Mouse (Mus musculus) hindbrain, embryonic 11.5 days (tissue): ENCODE data around the gene Calm5. TPM values are rescaled to one million over a fixed set of nuclear protein-coding genes. Genes with fewer than 3 reads are reported as not detected.

Experiments
- ATAC-seq: fragments of 200-750 bp; cut with Nextera tagmentation; 2 replicates; pipeline ENCODE4 v1.8.0; 2017; ENCODE audit warnings: mild to moderate bottlenecking, moderate TSS enrichment, moderate library complexity; ENCODE audit not compliant: low FRiP score
- DNase-seq: peaks from one replicate; pipeline ENCODE4 v3.0.0-alpha.2; 2015; ENCODE audit warnings: low spot score
- H3K27ac ChIP-seq: fragments of 300-500 bp; sonication (generic); 2 replicates; pipeline ENCODE4 v1.5.1; 2014; ENCODE audit warnings: mild to moderate bottlenecking, low read depth, low read length
- H3K27me3 ChIP-seq: fragments of 300-500 bp; sonication (generic); 2 replicates; pipeline ENCODE4 v1.6.1; 2014; ENCODE audit warnings: mild to moderate bottlenecking, low read length, moderate library complexity, mixed read lengths; ENCODE audit not compliant: control insufficient read depth, insufficient read depth
- H3K36me3 ChIP-seq: fragments of 300-500 bp; sonication (generic); 2 replicates; pipeline ENCODE4 v1.6.1; 2014; ENCODE audit warnings: mild to moderate bottlenecking, low read length, moderate library complexity, mixed read lengths; ENCODE audit not compliant: control insufficient read depth, insufficient read depth
- H3K4me1 ChIP-seq: fragments of 300-500 bp; sonication (generic); replicated peaks from 2 replicates; pipeline ENCODE4 v1.6.1; 2014; ENCODE audit warnings: low read length, mixed read lengths; ENCODE audit not compliant: control insufficient read depth, insufficient read depth
- H3K4me2 ChIP-seq: fragments of 300-500 bp; sonication (generic); replicated peaks from 2 replicates; pipeline ENCODE4 v1.6.1; 2014; ENCODE audit warnings: mild to moderate bottlenecking, low read depth, low read length
- H3K4me3 ChIP-seq: fragments of 300-500 bp; sonication (generic); 2 replicates; pipeline ENCODE4 v1.5.1; 2014; ENCODE audit warnings: low read depth, low read length
- H3K9ac ChIP-seq: fragments of 300-500 bp; sonication (generic); 2 replicates; pipeline ENCODE4 v1.6.1; 2014; ENCODE audit warnings: low read depth, low read length
- H3K9me3 ChIP-seq: fragments of 300-500 bp; sonication (generic); 2 replicates; pipeline ENCODE4 v1.6.1; 2016; ENCODE audit warnings: low read length; ENCODE audit not compliant: control insufficient read depth
- WGBS: fragments of 180-500 bp; shearing (Covaris S2); extraction: QIAGEN DNeasy Blood & Tissue Kit; methylation state at CpG from one replicate; pipeline ENCODE4 v1.1.7; 2014; 5-methylcytosine and 5-hydroxymethylcytosine counted together
- polyA plus RNA-seq: library from polyadenylated mRNA; unstranded; fragments of >200 nt; fragmentation: Nextera tagmentation; extraction: Ambion mirVana; gene quantifications from 2 replicates; pipeline ENCODE4 v1.2.1, GENCODE M21; 2014

The Calm5 gene
- polyA plus RNA-seq, 1 experiment from 2014 or later = not detected

- H3K4me2 ChIP-seq = no peak overlapping the region
- H3K27me3 ChIP-seq = no peaks in the 10 kb centered on the region
- DNase-seq (no peak), ATAC-seq (no peak)
- H3K36me3 ChIP-seq = no peaks in the 10 kb centered on the region
- H3K4me1 ChIP-seq = no peaks in the 10 kb centered on the region
- H3K9me3 ChIP-seq = no peaks in the 10 kb centered on the region
- H3K4me3 ChIP-seq = no peak overlapping the region
- WGBS = 88% methylated on average over 6 of the region's 6 CpGs
- no peak overlapping the region for H3K9ac ChIP-seq
- no peak overlapping the region for H3K27ac ChIP-seq
Measured at GRCm38 (mm10) chr13:3876448-3876847, 22.5 kb downstream of the Calm5 start.

DNA sequence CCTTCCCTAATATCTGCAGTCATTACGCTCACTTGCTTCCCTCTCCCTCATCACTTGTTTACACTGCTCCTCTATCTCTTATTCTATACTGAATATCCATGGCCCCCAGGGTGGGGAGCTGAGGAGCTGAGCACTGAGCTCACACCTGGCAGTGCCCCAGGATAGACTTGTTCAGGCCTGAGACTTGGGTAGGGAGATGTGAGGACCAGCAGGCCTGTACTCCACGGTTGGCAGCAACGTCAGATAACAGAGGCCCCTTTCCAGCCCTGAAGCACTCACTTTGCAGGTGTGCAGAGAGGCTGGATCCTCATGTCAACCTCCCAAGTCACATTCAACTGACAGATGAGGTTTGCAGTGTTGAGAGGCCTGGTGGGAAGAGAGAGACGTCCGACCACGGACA lies 23.2 kb downstream of the Calm5 start:
- no peak overlapping the region for H3K27ac ChIP-seq
- no peak overlapping the region for H3K9ac ChIP-seq
- no peak for DNase-seq
- H3K4me3 ChIP-seq = no peak overlapping the region
- 0 out of 2 replicates have a peak, but pooled peaks have one; percentile 14 for ATAC-seq
- no peaks in the 10 kb centered on the region for H3K9me3 ChIP-seq
- 74% methylated on average over 6 of the region's 6 CpGs for WGBS
- no peaks in the 10 kb centered on the region for H3K27me3 ChIP-seq
- no peak overlapping the region for H3K4me2 ChIP-seq
- H3K36me3 ChIP-seq = no peaks in the 10 kb centered on the region
- no peaks in the 10 kb centered on the region for H3K4me1 ChIP-seq

- Histone ChIP-seq H3K27me3 (no peaks in the 10 kb centered on the region), H3K27ac (no peak overlapping the region), H3K4me1 (no peaks in the 10 kb centered on the region), H3K9ac (no peak overlapping the region), H3K4me3 (no peak overlapping the region), H3K36me3 (no peaks in the 10 kb centered on the region), H3K9me3 (no peaks in the 10 kb centered on the region), H3K4me2 (no peak overlapping the region)
- ATAC-seq (0 out of 2 replicates have a peak, but pooled peaks have one; percentile 27), DNase-seq (no peak)
- WGBS = 52% methylated on average over 4 of the region's 4 CpGs
Measured at GRCm38 (mm10) chr13:3877679-3878220, 23.8 kb downstream of the Calm5 start.

GRCm38 (mm10) chr13:3886663-3887062 lies 32.7 kb downstream of the Calm5 start:
- no peak overlapping the region for H3K4me3 ChIP-seq
- H3K27me3 ChIP-seq = no peaks in the 10 kb centered on the region
- no peak overlapping the region for H3K4me2 ChIP-seq
- 95% methylated on average over 7 of the region's 7 CpGs for WGBS
- no peak for ATAC-seq
- no peak for DNase-seq
- no peak overlapping the region for H3K27ac ChIP-seq
- no peak overlapping the region for H3K9ac ChIP-seq
- no peaks in the 10 kb centered on the region for H3K9me3 ChIP-seq
- H3K4me1 ChIP-seq = no peaks in the 10 kb centered on the region
- 0 out of 2 replicates have a peak, but pooled peaks cover 4% of the 10 kb centered on the region for H3K36me3 ChIP-seq

DNA sequence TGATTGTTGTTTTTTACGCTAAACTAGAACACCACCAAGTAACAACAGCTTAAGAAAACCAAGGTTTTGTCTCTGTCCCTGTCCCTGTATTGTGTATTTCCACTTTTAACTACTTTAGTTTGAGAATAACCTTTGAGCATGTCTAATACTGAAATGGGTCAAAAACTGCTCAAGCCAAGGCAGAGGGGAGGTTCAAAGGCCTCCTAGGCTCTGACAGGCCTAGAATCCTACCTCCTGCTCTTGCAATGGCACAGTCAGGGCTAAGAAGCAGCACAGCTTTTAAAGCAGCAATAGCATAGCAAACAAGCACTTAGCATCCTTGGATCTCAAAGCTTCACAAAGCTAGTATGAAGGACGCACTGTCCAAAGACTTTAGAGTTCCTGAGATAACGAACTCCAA lies 35.1 kb downstream of the Calm5 start:
- H3K4me3 ChIP-seq = no peak overlapping the region
- 88% methylated on average over 3 of the region's 3 CpGs for WGBS
- H3K27ac ChIP-seq = no peak overlapping the region
- DNase-seq = no peak
- no peaks in the 10 kb centered on the region for H3K4me1 ChIP-seq
- H3K27me3 ChIP-seq = no peaks in the 10 kb centered on the region
- no peak for ATAC-seq
- no peak overlapping the region for H3K9ac ChIP-seq
- 0 out of 2 replicates have a peak, but pooled peaks cover 4% of the 10 kb centered on the region for H3K36me3 ChIP-seq
- H3K4me2 ChIP-seq = no peak overlapping the region
- no peaks in the 10 kb centered on the region for H3K9me3 ChIP-seq

DNA sequence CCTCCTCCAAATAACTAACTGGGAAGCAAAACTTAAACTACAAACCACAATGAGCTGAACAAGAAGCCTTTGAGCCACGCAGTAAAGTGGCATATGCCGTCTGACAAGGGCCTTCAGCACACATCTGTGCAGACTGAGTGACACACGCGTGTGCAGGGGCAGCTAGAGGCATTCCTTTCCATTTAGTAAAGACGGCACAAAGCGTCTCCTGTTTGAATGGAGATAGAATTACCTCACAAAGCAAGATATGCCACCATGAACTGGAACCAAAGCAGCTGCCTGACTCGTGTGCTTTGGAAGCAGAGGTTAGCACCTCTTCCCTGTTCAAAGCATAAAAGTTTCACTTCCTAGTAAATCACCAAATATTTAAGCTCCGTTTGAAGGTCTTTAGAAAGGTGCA lies 36.1 kb downstream of the Calm5 start:
- DNase-seq (no peak), ATAC-seq (no peak)
- no peaks in the 10 kb centered on the region for H3K4me1 ChIP-seq
- 43% methylated on average over 8 of the region's 8 CpGs for WGBS
- no peak overlapping the region for H3K9ac ChIP-seq
- H3K27ac ChIP-seq = no peak overlapping the region
- H3K4me2 ChIP-seq = no peak overlapping the region
- H3K4me3 ChIP-seq = no peak overlapping the region
- H3K9me3 ChIP-seq = no peaks in the 10 kb centered on the region
- H3K36me3 ChIP-seq = 0 out of 2 replicates have a peak, but pooled peaks cover 4% of the 10 kb centered on the region
- no peaks in the 10 kb centered on the region for H3K27me3 ChIP-seq

DNA sequence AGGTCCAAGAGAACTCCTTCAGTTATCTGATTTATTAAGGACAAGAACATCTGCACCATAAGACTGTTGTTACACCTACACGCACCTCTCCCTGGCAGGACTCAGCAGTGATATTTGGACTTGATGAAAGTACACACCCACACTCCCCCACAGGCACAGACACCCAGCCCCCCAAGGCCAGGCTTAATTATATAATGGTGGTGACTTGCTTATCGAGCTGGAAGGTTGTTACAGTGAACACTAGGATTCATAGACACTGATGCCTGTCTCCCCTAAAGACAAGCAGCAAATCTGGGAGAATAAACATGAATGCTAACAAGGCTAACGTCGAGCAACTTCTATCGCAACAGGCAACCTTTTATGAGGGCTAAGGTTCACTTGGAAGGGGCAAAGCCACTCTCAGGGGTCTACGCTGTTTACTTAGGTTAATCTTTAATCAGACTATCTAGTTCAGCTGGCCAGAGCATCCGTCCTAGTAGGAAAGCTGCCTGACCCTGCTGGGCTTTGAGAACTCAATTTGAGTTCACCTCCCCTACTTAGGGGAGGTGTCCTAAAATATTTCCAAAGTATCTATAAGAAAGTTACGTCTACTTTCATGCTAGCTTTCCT lies 37.6 kb downstream of the Calm5 start:
- no peaks in the 10 kb centered on the region for H3K4me1 ChIP-seq
- H3K9ac ChIP-seq = no peak overlapping the region
- H3K27me3 ChIP-seq = no peaks in the 10 kb centered on the region
- DNase-seq = no peak
- ATAC-seq = no peak
- no peak overlapping the region for H3K4me2 ChIP-seq
- H3K4me3 ChIP-seq = no peak overlapping the region
- 0 out of 2 replicates have a peak, but pooled peaks cover 4% of the 10 kb centered on the region for H3K36me3 ChIP-seq
- H3K27ac ChIP-seq = no peak overlapping the region
- WGBS = 42% methylated on average over 8 of the region's 8 CpGs
- H3K9me3 ChIP-seq = no peaks in the 10 kb centered on the region

GRCm38 (mm10) chr13:3892601-3893000 lies 38.6 kb downstream of the Calm5 start:
- Histone ChIP-seq H3K4me2 (peak overlapping the region; percentile 26; the same call in 1 of the 2 replicates), H3K27me3 (no peaks in the 10 kb centered on the region), H3K36me3 (no peaks in the 10 kb centered on the region), H3K4me3 (peak overlapping the region; percentile 39), H3K27ac (no peak overlapping the region), H3K9me3 (no peaks in the 10 kb centered on the region), H3K9ac (no peak overlapping the region), H3K4me1 (no peaks in the 10 kb centered on the region)
- 18% methylated on average over 7 of the region's 7 CpGs for WGBS
- DNase-seq (peak; percentile 28), ATAC-seq (no peak)

GRCm38 (mm10) chr13:3893126-3893734 lies 39.3 kb downstream of the Calm5 start:
- H3K4me3 ChIP-seq = peak overlapping the region; percentile 39

More at GRCm38 (mm10) chr13:3893126-3893734, 39.3 kb downstream of the Calm5 start:
- Histone ChIP-seq H3K4me1 (no peaks in the 10 kb centered on the region), H3K9me3 (no peaks in the 10 kb centered on the region), H3K36me3 (no peaks in the 10 kb centered on the region), H3K27ac (no peak overlapping the region), H3K4me2 (peak overlapping the region; percentile 60), H3K27me3 (no peaks in the 10 kb centered on the region), H3K9ac (peak overlapping the region; percentile 56)
- WGBS = under 1% methylated on average over 35 of the region's 35 CpGs
- ATAC-seq = peak; percentile 96
- peak; percentile 87 for DNase-seq
